Mouse (Mus musculus): ENCODE measurements around the gene Gnaz.
A peak's percentile ranks its signal among the peaks of the same experiment; 100 is the strongest.

Gene Gnaz

DNA sequence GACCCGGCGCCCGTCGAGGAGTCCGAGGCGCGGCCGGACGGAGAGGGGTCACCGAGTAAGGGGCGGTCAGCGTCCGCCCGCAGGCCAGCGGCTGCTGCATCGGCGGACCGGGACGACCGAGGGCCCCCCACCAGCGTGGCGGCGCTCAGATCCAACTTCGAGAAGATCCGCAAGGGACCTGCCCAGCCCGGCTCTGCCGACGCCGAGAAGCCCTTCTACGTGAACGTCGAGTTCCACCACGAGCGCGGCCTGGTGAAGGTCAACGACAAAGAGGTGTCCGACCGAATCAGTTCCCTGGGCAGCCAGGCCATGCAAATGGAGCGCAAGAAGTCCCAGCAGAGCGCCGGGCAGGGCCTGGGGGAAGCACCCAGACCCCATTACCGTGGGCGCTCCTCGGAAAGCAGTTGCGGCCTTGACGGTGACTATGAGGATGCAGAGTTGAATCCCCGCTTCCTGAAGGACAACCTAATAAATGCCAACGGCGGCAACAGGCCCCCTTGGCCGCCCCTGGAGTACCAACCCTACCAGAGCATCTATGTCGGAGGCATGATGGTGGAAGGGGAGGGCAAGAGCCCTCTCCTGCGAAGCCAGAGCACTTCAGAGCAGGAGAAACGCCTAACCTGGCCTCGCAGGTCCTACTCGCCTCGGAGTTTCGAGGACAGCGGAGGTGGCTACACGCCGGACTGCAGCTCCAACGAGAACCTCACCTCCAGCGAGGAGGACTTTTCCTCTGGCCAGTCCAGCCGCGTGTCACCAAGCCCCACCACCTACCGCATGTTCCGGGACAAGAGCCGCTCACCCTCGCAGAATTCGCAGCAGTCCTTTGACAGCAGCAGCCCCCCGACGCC, 94.6 kb downstream of the Gnaz start:
- peak in 1 of 2 experiments; percentile 25 for DNase-seq (ENCODE audit: low spot score in 2 of 2)

- DNase-seq (ENCODE audit: low spot score in 2 of 2) = no peak
Measured at GRCm38 (mm10) chr10:75062189-75062561, 95.2 kb downstream of the Gnaz start.

DNA sequence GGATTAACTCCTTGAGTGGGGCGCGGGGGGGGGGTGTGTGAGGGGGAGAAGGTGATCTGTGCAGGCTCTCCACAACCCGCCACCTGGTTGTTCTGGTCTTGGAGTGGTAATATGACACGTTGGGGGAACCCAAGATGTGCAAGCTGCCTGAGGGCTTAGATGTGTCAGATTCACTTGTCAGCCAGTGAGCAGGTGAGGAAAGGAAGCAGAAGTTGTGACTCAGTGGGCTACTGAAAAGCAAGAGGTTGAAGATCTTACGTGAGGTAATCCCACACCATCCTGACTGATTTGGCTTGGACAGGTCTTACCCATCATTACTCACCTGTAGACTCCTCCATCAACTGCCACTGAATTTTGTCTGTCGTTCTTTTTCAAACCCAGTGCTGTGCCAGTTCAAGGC, 95.6 kb downstream of the Gnaz start:
- DNase-seq (ENCODE audit: low spot score in 2 of 2) = no peak

DNA sequence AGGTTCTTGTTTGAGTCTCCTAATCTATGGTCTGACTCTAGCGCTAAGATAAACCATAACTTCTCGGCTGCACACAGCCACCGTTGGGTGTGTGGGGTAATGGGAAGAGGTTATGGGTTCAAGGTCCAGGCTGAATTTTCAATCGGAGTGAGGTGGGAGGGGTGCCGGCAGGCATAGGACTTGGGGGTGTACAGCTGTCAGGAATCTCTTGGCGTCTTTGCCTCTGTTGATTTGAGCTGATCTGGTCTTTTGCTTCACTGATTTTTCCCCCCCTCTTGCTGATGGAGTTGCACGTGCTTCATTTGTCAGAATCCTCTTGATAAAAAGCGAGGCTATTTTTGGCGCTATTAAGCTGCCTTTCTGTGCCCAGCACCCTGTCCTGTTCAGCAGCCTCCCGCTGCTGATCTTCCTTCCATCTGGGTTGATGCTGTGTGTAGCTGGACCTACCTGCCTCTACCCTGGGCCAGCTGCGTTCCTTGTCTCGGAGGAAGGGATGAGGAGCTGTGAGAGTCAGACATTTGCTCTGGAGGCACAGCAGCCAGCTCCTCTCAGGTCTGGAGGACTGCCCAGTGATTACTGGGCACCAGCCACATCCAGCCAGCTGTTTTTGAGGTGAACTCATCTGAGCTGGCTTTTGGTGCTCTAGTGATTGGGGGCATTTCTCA, 96.5 kb downstream of the Gnaz start:
- DNase-seq (ENCODE audit: low spot score in 2 of 2) = no peak

DNA sequence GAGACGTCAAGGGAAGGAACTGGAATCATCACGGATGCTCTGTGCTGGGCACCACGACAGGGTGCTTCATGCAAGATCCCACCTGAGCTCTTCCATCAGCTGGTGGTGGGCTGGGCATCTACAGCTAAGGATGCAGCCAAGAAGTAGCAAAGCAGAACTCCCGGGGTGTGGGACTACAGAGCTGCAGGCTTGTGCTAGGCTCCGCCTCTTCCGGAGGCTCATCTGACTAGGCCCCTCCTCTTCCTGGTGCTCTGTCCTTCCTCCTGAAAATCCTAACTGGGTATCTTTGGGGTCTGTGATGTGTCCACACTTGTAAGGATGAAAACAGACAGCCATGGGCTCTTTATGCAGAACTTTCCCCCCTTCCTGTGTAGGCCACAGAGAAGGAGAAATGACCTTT, 98.7 kb downstream of the Gnaz start:
- DNase-seq (ENCODE audit: low spot score in 2 of 2) = no peak
